Mouse (Mus musculus) erythroblast, embryonic 14.5 days (primary cell): ENCODE data around the gene Edn1.

Experiments used
- GATA1 ChIP-seq: IDR thresholded peaks from 2 replicates; pipeline ENCODE4 v1.6.1; 2012; ENCODE audit warnings: low read length, inconsistent platforms, mixed read lengths
- TAL1 ChIP-seq: IDR thresholded peaks from 3 replicates; pipeline ENCODE4 v1.6.1; 2012; ENCODE audit warnings: low read length, inconsistent platforms, mixed read lengths

- TF ChIP-seq TAL1 (no peak), GATA1 (no peak)
These were observed 709 bp upstream of the Edn1 start for GRCm38 (mm10) chr13:42300567-42300966.
